Mouse (Mus musculus) layer of hippocampus, postnatal 25 days (tissue): ENCODE measurements around the gene Rnaseh2b. TPM values are rescaled to one million over a fixed set of nuclear protein-coding genes. Genes with fewer than 3 reads are reported as not detected.

Experiments used
- DNase-seq, 2 experiments: peaks; one replicate each; pipeline ENCODE4 v3.0.0; 2022; ENCODE audit warnings: mixed read lengths in 2 of 2, low spot score in 1 of 2; ENCODE audit errors: extremely low spot score in 1 of 2
- total RNA-seq, 2 experiments: library from RNA; stranded (reverse); gene quantifications; 2 replicates each; pipeline ENCODE4 v1.2.3; 2021

Rnaseh2b gene
- total RNA-seq, 2 experiments from 2014 or later = 10.1 to 14.1 TPM

GRCm38 (mm10) chr14:62309026-62309425 is 16.6 kb downstream of the Rnaseh2b start:
- DNase-seq = no peak

- no peak for DNase-seq
Observed at GRCm38 (mm10) chr14:62311672-62312071, 19.3 kb downstream of the Rnaseh2b start.

- no peak for DNase-seq
Observed at GRCm38 (mm10) chr14:62322581-62323344, 30.4 kb downstream of the Rnaseh2b start.

- no peak for DNase-seq
Observed at GRCm38 (mm10) chr14:62323457-62323856, 31.1 kb downstream of the Rnaseh2b start.

GRCm38 (mm10) chr14:62324943-62325342 is 32.6 kb downstream of the Rnaseh2b start:
- no peak for DNase-seq

GRCm38 (mm10) chr14:62326026-62326425 is 33.6 kb downstream of the Rnaseh2b start:
- DNase-seq = no peak

GRCm38 (mm10) chr14:62327171-62327570 is 34.8 kb downstream of the Rnaseh2b start:
- no peak for DNase-seq

- DNase-seq = no peak
Observed at GRCm38 (mm10) chr14:62328606-62329005, 36.2 kb downstream of the Rnaseh2b start.

GRCm38 (mm10) chr14:62329631-62330030 is 37.2 kb downstream of the Rnaseh2b start:
- no peak for DNase-seq

- DNase-seq = no peak
Observed at GRCm38 (mm10) chr14:62331457-62331856, 39.1 kb downstream of the Rnaseh2b start.

- DNase-seq = peak; percentile 77 to 80
Observed at GRCm38 (mm10) chr14:62331866-62332619, 39.7 kb downstream of the Rnaseh2b start.

- DNase-seq = no peak
Observed at GRCm38 (mm10) chr14:62333909-62334687, 41.7 kb downstream of the Rnaseh2b start.

GRCm38 (mm10) chr14:62339196-62339595 is 46.8 kb downstream of the Rnaseh2b start:
- DNase-seq = no peak

GRCm38 (mm10) chr14:62341887-62342642 is 49.7 kb downstream of the Rnaseh2b start:
- DNase-seq = no peak

GRCm38 (mm10) chr14:62342643-62343144 is 50.3 kb downstream of the Rnaseh2b start:
- no peak for DNase-seq

GRCm38 (mm10) chr14:62346570-62346969 is 54.2 kb downstream of the Rnaseh2b start:
- DNase-seq = no peak

GRCm38 (mm10) chr14:62347103-62347502 is 54.7 kb downstream of the Rnaseh2b start:
- DNase-seq = no peak

- DNase-seq = no peak
Observed at GRCm38 (mm10) chr14:62349786-62350185, 57.4 kb downstream of the Rnaseh2b start.

GRCm38 (mm10) chr14:62350186-62350585 is 57.8 kb downstream of the Rnaseh2b start:
- DNase-seq = no peak

GRCm38 (mm10) chr14:62350890-62351289 is 58.5 kb downstream of the Rnaseh2b start:
- DNase-seq = no peak
